Mouse (Mus musculus): ENCODE measurements around the gene Cox19.

Gene Cox19

DNA sequence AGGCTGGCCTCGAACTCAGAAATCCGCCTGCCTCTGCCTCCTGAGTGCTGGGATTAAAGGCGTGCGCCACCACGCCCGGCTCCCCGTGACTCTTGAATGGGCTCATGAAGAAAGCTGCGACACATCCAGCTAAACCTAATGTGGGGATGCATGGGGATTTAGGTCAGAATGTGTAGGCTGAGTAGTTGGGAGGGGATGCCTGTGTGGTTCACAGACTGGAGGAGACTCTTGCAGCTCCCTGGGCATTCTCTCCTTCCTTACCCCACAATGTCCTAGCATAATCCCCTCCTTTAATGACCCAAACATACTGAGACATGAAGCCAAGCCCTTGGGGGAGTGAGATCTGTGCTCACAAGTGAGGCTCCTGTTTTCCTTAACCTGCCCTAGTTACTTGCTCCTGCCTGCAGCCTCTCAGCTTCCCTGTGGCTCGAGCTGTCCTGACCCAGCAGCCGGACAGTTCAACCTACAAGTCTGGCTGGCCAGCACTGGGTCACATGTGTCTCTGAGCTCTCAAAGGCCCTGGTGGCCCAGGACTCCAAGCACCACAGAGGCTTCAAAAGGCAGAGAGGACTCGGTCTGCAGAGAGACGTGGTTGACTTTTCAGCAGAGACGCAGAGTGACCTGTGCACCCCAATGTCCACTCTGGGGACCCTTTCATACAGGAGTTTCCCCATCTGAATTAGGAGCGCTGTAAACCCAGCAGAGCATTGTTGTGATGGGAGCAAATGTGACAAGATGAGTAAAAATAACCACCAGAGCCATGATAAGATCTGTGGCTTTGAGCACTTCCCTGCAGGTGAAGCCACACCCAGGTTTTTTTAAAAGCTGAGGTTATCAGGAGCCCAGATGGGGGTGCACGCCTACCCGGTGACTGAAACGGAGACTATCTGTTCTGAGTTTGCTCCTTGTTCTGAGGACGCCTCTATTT lies 30.6 kb upstream of the Cox19 start:
- DNase-seq (ENCODE audit: low spot score in 2 of 2), result no peak

GRCm38 (mm10) chr5:139380385-139381248 lies 29.4 kb upstream of the Cox19 start:
- peak; percentile 53 to 72 for DNase-seq (ENCODE audit: low spot score in 2 of 2)

- no peak for DNase-seq (ENCODE audit: low spot score in 2 of 2)
Measured at GRCm38 (mm10) chr5:139379771-139380384, 28.7 kb upstream of the Cox19 start.

- no peak for DNase-seq (ENCODE audit: low spot score in 2 of 2)
Measured at GRCm38 (mm10) chr5:139378986-139379629, 27.9 kb upstream of the Cox19 start.

GRCm38 (mm10) chr5:139378271-139378556 lies 27.0 kb upstream of the Cox19 start:
- DNase-seq (ENCODE audit: low spot score in 2 of 2), result no peak

- no peak for DNase-seq (ENCODE audit: low spot score in 2 of 2)
Measured at GRCm38 (mm10) chr5:139377468-139378270, 26.5 kb upstream of the Cox19 start, which contains the start of gene Gpr146. Gene Gpr146, plus strand, starts transcription at chr5:139377697.

DNA sequence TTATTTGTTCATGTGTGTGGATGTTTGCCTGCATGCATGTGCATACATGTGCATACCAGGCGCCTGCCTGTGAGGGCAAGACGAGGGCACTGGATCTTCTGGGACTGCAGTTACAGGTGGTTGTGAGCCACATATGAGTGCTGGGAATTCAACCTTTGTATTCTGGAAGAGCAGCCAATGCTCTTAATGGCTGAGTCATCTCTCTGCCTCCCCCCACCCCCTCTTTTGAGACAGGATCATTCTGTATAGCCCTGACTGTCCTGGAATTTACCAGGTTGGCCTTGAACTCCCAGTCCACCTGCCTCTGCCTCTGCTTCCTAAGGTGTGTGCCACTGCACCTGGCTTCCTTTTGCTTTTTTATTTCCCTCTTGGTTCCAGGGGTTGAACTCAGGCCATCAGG lies 23.6 kb upstream of the Cox19 start:
- no peak for DNase-seq (ENCODE audit: low spot score in 2 of 2)

DNA sequence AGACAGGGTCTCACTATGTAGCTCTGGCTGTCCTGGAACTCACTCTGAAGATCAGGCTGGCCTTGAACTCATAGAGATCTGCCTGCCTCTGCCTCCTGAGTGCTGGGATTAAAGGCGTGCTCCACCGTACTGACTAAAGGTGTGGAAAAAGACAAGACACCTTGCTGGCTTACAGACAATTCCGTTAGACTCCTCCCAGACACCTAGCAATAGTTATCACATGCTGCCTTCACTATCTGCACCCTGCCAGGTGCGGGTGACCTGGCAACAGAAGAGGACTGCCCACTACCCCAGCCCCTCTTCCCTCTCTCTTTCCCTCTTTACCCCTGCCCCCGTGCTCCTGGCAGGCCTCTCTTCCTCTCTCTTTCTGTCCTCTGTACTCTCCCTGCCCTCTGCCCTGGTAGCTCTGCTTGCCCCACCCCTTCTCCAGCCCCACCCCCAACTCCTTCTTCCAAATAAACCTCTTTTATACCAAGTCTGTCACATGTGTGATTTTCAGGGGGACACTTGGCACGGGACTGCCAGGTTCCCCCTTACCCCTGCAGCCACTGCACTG lies 22.7 kb upstream of the Cox19 start:
- no peak for DNase-seq (ENCODE audit: low spot score in 2 of 2)

- no peak for DNase-seq (ENCODE audit: low spot score in 2 of 2)
Measured at GRCm38 (mm10) chr5:139373126-139373525, 21.9 kb upstream of the Cox19 start.

- DNase-seq (ENCODE audit: low spot score in 2 of 2), result peak; percentile 78
Measured at GRCm38 (mm10) chr5:139371631-139372401, 20.6 kb upstream of the Cox19 start.

- DNase-seq (ENCODE audit: low spot score in 2 of 2), result no peak
Measured at GRCm38 (mm10) chr5:139371118-139371517, 19.9 kb upstream of the Cox19 start.

- no peak for DNase-seq (ENCODE audit: low spot score in 2 of 2)
Measured at GRCm38 (mm10) chr5:139370336-139370735, 19.1 kb upstream of the Cox19 start.

DNA sequence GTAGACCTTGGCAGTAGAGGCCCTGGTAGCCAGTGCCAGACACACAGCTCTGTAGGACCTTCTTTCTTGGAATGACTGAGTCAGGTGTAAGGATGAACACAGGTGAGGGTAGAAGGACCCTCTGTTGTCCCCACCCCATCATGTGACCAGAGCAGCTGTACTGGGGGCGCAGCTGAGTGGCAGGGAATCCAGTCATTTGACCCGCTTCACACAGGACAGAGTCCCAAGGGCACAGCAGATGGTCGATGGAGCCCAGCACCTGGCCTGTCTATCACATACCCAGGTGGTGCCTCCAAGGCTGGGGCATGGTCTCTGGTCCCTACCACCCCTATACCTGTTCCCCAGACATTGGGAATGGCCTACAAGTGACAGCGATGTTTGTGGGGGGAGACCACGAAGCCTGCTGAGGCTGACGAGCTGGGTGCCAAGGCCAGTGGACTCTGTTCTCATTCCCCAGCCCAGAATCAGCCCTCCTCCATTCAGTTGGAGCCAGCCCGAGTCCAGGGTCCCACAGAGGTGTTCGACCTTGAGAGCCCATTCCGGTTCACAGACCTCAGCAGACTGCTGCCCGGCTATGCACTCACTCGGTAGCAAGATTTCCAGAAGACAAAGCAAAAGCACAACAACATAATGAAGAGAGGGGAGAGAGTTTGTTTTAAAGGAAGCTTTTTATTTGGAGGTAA lies 17.6 kb upstream of the Cox19 start:
- no peak for DNase-seq (ENCODE audit: low spot score in 2 of 2)

DNA sequence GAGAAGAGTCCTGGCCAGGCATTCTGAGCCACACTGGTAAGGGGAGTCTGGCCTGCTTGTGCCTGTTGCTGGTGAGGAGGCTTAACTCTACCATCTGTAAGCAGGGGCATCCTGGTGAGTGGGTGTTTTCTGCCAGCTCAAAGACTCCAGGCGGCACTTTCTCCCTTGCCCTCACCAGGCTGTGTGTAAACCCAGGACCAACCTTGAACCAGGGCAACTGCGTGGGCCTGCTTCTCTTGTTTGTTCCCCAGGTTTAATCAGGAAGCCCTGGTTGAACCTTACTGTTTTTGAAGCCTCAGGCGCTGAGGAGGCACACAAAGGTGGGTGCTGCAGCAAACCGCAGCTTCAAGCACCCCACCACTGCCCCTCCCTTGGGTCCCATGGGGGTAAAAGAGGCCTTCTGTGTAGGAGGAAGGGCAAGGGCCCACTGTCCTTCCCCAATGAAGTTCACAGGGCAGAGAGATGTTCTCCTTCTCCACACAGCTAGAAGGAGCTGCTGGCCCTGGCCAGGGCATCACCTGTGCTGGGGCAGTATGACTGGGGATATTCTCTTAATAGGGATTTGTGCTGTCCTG lies 16.8 kb upstream of the Cox19 start:
- no peak for DNase-seq (ENCODE audit: low spot score in 2 of 2)

DNA sequence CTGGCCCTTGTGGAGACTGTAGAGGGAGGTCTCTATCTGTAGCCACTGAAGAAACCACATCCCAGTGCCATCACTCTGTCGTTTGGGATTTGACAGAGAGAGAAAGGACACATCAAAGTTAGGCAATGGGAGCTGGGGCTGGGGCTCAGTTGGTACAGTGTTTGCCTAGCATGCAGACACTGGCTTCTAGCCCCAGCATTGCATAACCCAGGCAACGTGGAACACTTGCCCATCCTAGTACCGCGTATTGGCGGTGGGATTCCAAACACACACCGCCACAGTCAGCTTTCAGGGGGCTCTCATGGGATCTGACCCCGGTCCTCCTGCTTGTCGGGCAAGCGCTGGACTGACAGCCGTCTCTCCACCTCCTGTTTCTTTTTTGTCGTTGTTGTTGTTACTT lies 15.3 kb upstream of the Cox19 start:
- DNase-seq (ENCODE audit: low spot score in 2 of 2), result no peak

DNA sequence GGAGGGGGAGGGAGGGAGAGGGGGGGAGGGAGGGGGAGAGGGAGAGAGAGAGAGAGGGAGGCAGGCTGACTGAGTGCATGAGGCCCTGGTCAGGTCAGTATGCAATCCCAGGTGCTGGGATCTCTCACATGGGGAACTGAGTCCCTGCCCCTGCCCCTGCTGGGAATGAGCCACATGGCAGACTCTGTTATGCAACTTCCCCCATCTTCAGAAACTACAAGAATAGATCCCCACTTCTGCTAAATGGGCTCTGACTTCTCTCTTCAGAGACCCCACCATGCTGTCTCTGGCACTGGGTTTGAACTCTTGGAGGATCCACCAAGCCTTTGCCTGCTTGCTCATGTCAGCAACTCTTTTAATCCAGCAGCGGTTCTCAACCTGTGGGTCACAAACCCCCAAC lies 14.6 kb upstream of the Cox19 start:
- no peak for DNase-seq (ENCODE audit: low spot score in 2 of 2)

GRCm38 (mm10) chr5:139364911-139365571 lies 13.8 kb upstream of the Cox19 start:
- DNase-seq (ENCODE audit: low spot score in 2 of 2), result no peak

DNA sequence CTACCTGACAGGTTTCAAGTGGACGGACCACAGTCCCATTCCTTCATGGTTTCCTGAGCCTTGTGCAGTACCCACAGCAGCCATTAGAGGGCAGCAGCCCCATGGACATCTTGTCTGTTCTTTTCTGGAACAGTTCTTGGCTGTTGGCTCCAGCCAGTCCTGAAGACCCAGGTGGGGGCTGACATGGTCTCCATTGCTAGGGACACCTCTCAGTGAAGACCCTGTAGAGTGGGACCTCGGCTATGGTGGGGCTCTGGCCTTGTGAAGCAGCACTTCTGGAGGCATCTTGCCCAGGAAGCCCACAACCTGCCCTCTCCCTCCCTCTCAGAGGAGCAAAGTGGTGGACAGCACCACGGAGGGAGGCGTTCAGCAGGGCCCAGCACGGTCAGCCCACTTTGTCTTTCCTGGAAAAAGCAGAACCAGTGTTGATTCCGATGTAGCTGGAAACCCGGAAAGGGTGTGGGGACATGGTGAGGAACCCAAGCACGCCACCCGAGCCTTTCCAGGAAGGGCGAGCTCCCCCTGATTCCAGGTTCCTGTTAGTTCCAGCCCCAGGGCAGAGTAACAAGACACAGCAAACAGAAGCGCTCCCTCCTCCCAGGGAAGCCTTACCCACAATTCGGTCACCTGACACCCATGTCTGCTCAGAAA lies 13.2 kb upstream of the Cox19 start:
- DNase-seq (ENCODE audit: low spot score in 2 of 2), result peak; percentile 95 to 99

All from frontal cortex, postnatal 25 days (tissue).